Mouse (Mus musculus) intestine, embryonic 16.5 days (tissue): ENCODE measurements around the gene Tec. TPM values are rescaled to one million over a fixed set of nuclear protein-coding genes. Genes with fewer than 3 reads are reported as not detected.

ENCODE experiments used
- ATAC-seq: fragments of 200-750 bp; cut with Nextera tagmentation; 2 replicates; pipeline ENCODE4 v1.8.0; 2017; ENCODE audit warnings: moderate TSS enrichment, moderate library complexity
- H3K27ac ChIP-seq: fragments of 300-500 bp; sonication (generic); 2 replicates; pipeline ENCODE4 v1.5.1; 2014; ENCODE audit warnings: mild to moderate bottlenecking, low read length
- H3K27me3 ChIP-seq: fragments of 300-500 bp; sonication (generic); replicated peaks from 2 replicates; pipeline ENCODE4 v1.6.1; 2014; ENCODE audit warnings: low read length, control low read depth, mixed read lengths; ENCODE audit not compliant: control insufficient read depth, insufficient read depth
- H3K36me3 ChIP-seq: fragments of 300-500 bp; sonication (generic); 2 replicates; pipeline ENCODE4 v1.6.1; 2014; ENCODE audit warnings: low read length, control low read depth; ENCODE audit not compliant: control insufficient read depth, insufficient read depth
- H3K4me1 ChIP-seq: fragments of 300-500 bp; sonication (generic); 2 replicates; pipeline ENCODE4 v1.6.1; 2014; ENCODE audit warnings: low read length, control low read depth, mixed read lengths; ENCODE audit not compliant: control insufficient read depth, insufficient read depth
- H3K4me2 ChIP-seq: fragments of 300-500 bp; sonication (generic); 2 replicates; pipeline ENCODE4 v1.6.1; 2014; ENCODE audit warnings: low read depth, low read length, control low read depth
- H3K4me3 ChIP-seq: fragments of 300-500 bp; sonication (generic); 2 replicates; pipeline ENCODE4 v1.5.1; 2014; ENCODE audit warnings: mild to moderate bottlenecking, low read length
- H3K9ac ChIP-seq: fragments of 300-500 bp; sonication (generic); 2 replicates; pipeline ENCODE4 v1.6.1; 2014; ENCODE audit warnings: low read depth, low read length
- H3K9me3 ChIP-seq: fragments of 300-500 bp; sonication (generic); 2 replicates; pipeline ENCODE4 v1.6.1; 2016; ENCODE audit warnings: low read length, control low read depth; ENCODE audit not compliant: control insufficient read depth
- WGBS: fragments of 180-500 bp; shearing (Covaris S2); extraction: QIAGEN DNeasy Blood & Tissue Kit; methylation state at CpG from one replicate; pipeline ENCODE4 v1.1.7; 2014; 5-methylcytosine and 5-hydroxymethylcytosine counted together
- polyA plus RNA-seq: library from polyadenylated mRNA; unstranded; fragments of >200 nt; fragmentation: Nextera tagmentation; extraction: Ambion mirVana; gene quantifications from 2 replicates; pipeline ENCODE4 v1.2.1, GENCODE M21; 2015

Tec gene
- polyA plus RNA-seq = 14.9 and 15.0 TPM in 2 replicates

DNA sequence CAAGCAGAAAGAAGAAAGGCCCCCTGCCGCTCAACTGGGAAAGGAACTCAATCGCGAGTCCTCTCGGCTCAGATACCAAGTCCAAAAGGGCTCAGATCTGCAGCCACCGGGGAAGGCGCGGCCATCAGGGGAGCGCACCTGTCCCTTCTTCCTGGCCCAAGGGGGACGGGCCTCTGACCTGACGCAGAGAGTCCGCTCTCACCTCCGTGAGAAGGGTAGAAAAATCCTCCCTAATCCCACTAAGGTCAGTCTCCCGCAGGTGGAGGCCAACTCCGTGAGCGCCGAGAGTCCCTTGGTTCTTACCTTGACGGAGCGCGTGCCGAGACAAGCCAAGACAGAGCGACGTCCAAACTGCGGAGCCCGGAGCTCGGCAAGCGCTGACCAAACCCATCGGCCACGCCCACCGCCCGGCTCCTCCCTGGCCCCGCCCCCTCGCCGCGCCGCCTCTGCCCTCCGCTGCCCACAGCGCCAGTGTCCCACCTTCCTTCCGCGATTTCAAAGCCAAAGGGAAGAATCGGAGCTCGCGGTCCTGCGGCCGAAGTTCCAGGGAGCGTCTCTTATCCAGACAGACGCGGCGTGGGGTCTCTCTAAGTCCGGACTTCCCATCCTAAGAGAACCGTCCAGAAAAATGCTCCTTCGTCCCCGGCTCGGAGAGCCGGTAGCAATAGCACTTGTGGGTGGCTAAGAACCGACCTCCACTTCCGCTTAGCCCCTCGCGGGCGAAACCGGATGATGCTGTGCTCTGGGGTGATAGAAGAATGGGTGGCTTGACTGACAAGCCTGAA, at the start of gene Tec:
Gene Tec, minus strand, starts transcription at position 393 of the 785 bp plus-strand sequence.
- Histone ChIP-seq H3K27ac (peak within 1 kb of the TSS; percentile 81), H3K36me3 (no peaks in the 10 kb centered on the region), H3K9ac (peak within 1 kb of the TSS; percentile 71), H3K4me2 (peak within 1 kb of the TSS; percentile 66), H3K4me3 (peak within 1 kb of the TSS; percentile 51), H3K27me3 (no peaks in the 10 kb centered on the region), H3K4me1 (peaks cover 9% of the 10 kb centered on the region), H3K9me3 (no peaks in the 10 kb centered on the region)
- WGBS = under 1% methylated on average over 60 of the region's 60 CpGs
- peak; percentile 96 for ATAC-seq

DNA sequence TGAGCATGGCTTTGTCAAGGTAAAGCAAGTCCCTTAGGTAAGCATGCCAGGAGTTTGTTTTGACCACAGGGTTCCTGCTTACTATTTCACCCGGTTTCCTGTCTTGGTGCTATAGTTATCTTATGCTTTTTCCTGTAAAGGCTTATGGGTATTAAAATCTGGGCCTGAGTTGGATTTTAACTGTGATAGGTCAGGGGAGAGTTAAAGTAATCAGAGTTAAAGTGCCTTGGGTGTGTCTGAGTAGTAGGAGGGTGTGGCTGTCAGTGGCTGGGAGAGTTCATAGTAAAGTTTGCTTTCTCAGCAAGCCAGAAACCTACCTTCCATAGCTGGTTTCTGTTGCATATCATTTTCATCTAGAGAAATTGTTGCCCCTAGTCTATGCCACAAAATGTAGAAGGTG, 48.6 kb upstream of the Tec start:
- ATAC-seq = no peak
- WGBS = 20% methylated on average over 1 of the region's 1 CpGs
- no peak overlapping the region; the same call in 1 of the 2 replicates for H3K27ac ChIP-seq
- peak overlapping the region; percentile 69 for H3K4me2 ChIP-seq
- peaks cover 24% of the 10 kb centered on the region for H3K4me1 ChIP-seq
- no peaks in the 10 kb centered on the region for H3K9me3 ChIP-seq
- H3K27me3 ChIP-seq = no peaks in the 10 kb centered on the region
- H3K9ac ChIP-seq = peak overlapping the region; percentile 99; the same call in 1 of the 2 replicates
- H3K4me3 ChIP-seq = 0 out of 2 replicates have a peak overlapping the region, but pooled peaks have one; percentile 2
- no peaks in the 10 kb centered on the region for H3K36me3 ChIP-seq

DNA sequence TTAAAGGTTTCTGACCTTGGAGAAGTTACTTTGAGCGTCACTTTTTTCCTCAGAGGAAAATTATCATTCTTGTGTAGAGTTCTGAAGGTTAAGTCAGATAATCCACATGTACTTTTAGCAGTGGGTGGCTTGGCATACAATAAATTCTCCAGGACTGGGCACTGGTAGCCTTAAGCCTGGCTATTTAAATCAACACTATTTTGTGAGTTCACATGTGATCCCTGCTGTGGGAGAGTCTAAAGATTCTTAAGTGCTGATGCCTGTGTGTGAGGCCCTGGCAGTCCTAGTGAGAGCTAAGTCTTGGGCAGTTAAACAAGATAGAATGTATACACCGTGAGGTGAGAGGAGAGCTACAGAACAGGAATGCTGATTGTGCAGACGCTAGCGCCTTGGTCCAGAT, 47.8 kb upstream of the Tec start:
- H3K27me3 ChIP-seq = no peaks in the 10 kb centered on the region
- peaks cover 24% of the 10 kb centered on the region for H3K4me1 ChIP-seq
- H3K9me3 ChIP-seq = no peaks in the 10 kb centered on the region
- H3K9ac ChIP-seq = peak overlapping the region; percentile 99; the same call in 1 of the 2 replicates
- ATAC-seq = no peak
- H3K4me2 ChIP-seq = peak overlapping the region; percentile 69
- H3K36me3 ChIP-seq = no peaks in the 10 kb centered on the region
- 29% methylated on average over 4 of the region's 4 CpGs for WGBS
- H3K27ac ChIP-seq = peak overlapping the region; percentile 24; the same call in 1 of the 2 replicates
- peak overlapping the region; percentile 92 for H3K4me3 ChIP-seq

DNA sequence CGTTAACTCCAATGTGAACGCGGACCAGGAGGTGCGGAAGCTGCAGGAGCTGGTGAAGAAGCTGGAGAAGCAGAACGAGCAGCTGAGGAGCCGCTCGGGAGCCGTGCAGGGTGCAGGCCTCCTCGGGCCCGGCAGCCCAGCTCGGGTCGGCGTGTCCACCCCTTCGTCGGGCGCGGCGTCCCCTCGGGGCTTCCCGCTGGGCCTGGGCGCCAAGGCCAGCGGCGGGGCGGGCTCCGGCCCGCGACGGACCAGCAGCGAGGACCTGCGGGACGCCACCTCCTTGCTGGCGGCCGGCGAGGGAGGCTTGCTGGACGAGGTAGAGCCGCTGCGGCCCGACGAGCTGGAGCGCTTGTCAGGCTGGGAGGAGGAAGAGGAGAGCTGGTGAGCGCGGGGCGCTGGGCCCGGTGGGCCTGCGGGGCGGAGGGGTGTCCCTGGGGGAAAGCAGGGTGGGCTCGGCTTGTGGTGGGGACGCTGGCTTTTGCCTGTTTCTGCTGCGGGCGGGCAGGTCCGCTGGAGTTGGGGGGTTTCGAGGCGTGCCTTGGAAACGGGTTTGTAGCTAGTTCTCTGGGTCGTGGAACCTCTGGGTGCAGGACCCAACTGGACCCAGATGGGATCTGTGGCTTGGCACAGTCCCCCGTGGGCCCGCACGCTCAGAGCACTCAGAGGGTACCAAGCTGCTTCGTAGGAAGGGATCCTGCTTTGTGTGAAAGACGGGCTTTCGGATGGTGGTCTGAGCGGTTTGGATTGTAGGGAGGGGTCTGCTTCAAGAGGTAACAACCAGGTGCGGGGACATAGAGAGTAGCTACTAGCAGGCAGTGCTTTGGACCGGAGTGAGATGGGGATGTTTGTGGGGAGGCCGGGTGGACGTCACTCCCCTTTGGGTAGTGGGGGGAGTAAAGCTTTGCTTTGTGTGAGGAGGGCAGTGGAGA, 46.6 kb upstream of the Tec start:
- Histone ChIP-seq H3K9me3 (no peaks in the 10 kb centered on the region), H3K27me3 (no peaks in the 10 kb centered on the region), H3K4me1 (peaks cover 21% of the 10 kb centered on the region), H3K36me3 (no peaks in the 10 kb centered on the region), H3K27ac (peak overlapping the region; percentile 98), H3K4me3 (peak overlapping the region; percentile 92), H3K4me2 (peak overlapping the region; percentile 69), H3K9ac (peak overlapping the region; percentile 99)
- under 1% methylated on average over 66 of the region's 66 CpGs for WGBS
- ATAC-seq = peak; percentile 41

DNA sequence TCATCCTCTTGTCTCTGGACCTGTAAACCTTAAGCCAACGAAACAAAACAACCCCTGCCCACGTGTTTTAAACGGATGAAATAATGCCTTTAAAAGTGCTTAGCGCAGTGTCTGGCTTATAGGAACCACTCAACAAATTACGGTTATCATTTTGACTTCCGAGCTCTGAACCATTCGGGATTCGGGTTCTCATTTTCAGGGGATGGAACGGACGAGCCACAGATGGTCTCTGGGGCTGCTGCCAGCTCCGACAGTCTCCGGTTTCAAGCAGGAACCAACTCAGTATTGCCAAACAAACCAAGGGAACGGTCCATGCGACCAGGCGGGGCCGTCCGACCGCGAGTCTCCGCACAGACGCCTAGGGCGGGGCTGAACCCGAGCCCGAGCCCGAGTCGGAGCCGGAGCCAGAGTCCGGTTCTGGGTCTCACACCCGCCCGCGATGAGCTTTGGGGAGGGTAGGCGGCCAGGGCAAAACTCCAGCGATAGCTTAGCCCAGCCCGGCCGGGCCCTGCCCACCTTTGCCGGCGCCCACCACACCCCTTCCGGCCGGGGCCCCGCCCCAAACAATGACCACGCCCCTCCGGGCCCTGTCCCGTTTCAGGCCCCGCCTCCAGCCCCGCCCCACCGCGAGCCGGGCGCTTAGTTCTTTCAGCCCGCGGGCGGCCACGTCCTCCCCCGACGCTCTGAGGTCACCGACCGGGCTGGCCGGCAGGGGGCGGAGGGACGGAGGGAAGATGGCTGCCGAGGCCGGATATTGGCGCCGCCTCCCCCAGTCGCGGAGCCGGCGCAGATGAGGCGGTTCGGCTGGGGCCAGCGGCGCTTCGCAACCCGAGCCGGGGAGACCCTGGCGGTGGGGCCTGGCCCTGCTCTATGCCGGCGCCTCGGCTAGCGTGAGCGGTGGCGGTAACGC, 45.6 kb upstream of the Tec start, which contains the start of gene Slain2:
Gene Slain2, plus strand, starts transcription at position 657 of the 910 bp plus-strand sequence.
- peak within 1 kb of the TSS; percentile 99 for H3K9ac ChIP-seq
- H3K4me2 ChIP-seq = peak within 1 kb of the TSS; percentile 69
- H3K27ac ChIP-seq = peak within 1 kb of the TSS; percentile 98
- H3K4me1 ChIP-seq = peaks cover 18% of the 10 kb centered on the region
- under 1% methylated on average over 82 of the region's 83 CpGs for WGBS
- peak within 1 kb of the TSS; percentile 92 for H3K4me3 ChIP-seq
- ATAC-seq = peak; percentile 94
- no peaks in the 10 kb centered on the region for H3K36me3 ChIP-seq
- no peaks in the 10 kb centered on the region for H3K9me3 ChIP-seq
- H3K27me3 ChIP-seq = no peaks in the 10 kb centered on the region

DNA sequence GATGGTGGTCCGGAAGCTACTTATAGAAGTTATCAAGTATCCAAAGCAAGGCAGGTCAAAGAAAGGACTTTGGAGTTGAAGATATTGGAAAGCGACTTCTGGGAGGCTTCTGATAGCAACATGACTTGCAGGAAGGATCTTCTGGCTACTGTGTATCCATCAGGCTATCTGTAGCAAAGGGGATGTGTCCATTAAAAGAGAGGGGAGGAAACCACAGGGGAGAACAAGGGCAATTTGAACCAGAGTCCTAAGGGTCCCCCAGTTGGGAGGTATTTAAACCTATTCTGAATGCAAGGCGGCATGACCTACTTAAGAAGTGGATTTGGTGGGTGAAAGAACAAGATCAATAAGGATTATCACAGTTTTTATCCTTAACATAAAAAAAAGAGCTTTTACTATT, 43.0 kb upstream of the Tec start:
- no peak overlapping the region for H3K4me2 ChIP-seq
- H3K9me3 ChIP-seq = no peaks in the 10 kb centered on the region
- peaks cover 5% of the 10 kb centered on the region for H3K4me1 ChIP-seq
- no peak for ATAC-seq
- H3K4me3 ChIP-seq = no peak overlapping the region
- no peak overlapping the region for H3K27ac ChIP-seq
- no peaks in the 10 kb centered on the region for H3K27me3 ChIP-seq
- H3K9ac ChIP-seq = no peak overlapping the region
- H3K36me3 ChIP-seq = no peaks in the 10 kb centered on the region
- WGBS = 92% methylated on average over 3 of the region's 3 CpGs

DNA sequence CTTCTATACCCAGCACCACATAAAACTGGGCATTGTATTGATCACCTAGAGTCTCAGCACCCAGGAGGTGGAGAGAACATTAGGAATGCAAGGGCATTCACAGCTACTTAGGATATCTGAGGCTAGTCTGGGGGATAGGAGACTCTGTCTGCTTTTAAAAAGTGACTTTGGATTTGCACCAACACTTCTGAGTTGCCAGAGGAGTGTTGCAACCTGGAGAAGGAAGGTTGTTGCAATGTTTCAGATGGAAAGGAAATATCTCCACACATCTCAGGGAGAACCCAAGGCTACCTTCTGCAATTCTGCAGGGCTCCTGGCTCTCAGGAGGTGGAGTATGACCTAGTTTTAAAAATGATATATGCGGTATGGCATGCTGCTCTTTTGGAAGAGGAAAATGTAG, 42.1 kb upstream of the Tec start:
- H3K4me3 ChIP-seq = no peak overlapping the region
- H3K4me2 ChIP-seq = no peak overlapping the region
- no peaks in the 10 kb centered on the region for H3K36me3 ChIP-seq
- no peaks in the 10 kb centered on the region for H3K9me3 ChIP-seq
- no peak overlapping the region for H3K9ac ChIP-seq
- no peak overlapping the region for H3K27ac ChIP-seq
- no peaks in the 10 kb centered on the region for H3K4me1 ChIP-seq
- 93% methylated on average over 1 of the region's 1 CpGs for WGBS
- no peak for ATAC-seq
- H3K27me3 ChIP-seq = no peaks in the 10 kb centered on the region

DNA sequence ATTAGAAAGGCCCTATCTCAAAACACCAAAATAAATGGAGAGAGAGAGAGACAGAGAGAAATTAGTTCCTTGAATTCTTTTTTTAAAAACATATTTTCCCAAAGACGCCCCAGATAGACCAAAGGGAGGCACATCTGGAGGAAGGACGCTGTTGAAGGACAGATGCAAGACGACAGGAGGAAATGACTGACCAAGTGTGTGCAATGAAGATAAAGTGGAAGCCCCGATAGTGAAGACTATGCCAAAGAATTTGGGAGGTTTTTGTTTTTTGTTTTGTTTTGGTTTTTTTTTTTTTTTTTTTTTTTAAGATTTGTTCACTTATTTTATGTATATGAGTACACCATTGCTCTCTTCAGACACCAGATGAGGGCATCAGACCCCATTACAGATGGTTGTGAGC, 41.1 kb upstream of the Tec start:
- 86% methylated on average over 4 of the region's 4 CpGs for WGBS

More for the DNA sequence above, 41.1 kb upstream of the Tec start:
- Histone ChIP-seq H3K9me3 (no peaks in the 10 kb centered on the region), H3K36me3 (no peaks in the 10 kb centered on the region), H3K9ac (no peak overlapping the region), H3K4me2 (no peak overlapping the region), H3K4me3 (no peak overlapping the region), H3K4me1 (no peaks in the 10 kb centered on the region), H3K27ac (no peak overlapping the region), H3K27me3 (no peaks in the 10 kb centered on the region)
- ATAC-seq = no peak
